Mouse (Mus musculus) embryonic facial prominence, embryonic 14.5 days (tissue): ENCODE measurements around the gene Lcn2. TPM values are rescaled to one million over a fixed set of nuclear protein-coding genes. Genes with fewer than 3 reads are reported as not detected.
A peak's percentile ranks its signal among the peaks of the same experiment; 100 is the strongest.
"Not testable (repeated sequence)": the region's sequence is repeated elsewhere in the genome, so short reads cannot be mapped to it uniquely, and the experiment has no call there.

ENCODE experiments used
- ATAC-seq: fragments of 200-750 bp; cut with Nextera tagmentation; 2 replicates; pipeline ENCODE4 v1.8.0; 2017; ENCODE audit warnings: low read depth, moderate number of reproducible peaks, moderate TSS enrichment
- DNase-seq: peaks from one replicate; pipeline ENCODE4 v3.0.0-alpha.2; 2015; ENCODE audit warnings: low spot score
- H3K27ac ChIP-seq: fragments of 300-500 bp; sonication (generic); replicated peaks from 2 replicates; pipeline ENCODE4 v1.5.1; 2014; ENCODE audit warnings: low read depth, mild to moderate bottlenecking, low read length, moderate library complexity
- H3K27me3 ChIP-seq: fragments of 300-500 bp; sonication (generic); replicated peaks from 2 replicates; pipeline ENCODE4 v1.6.1; 2014; ENCODE audit warnings: low read length; ENCODE audit not compliant: control insufficient read depth, insufficient read depth
- H3K36me3 ChIP-seq: fragments of 300-500 bp; sonication (generic); 2 replicates; pipeline ENCODE4 v1.6.1; 2014; ENCODE audit warnings: low read length, mixed read lengths; ENCODE audit not compliant: control insufficient read depth, insufficient read depth
- H3K4me1 ChIP-seq: fragments of 300-500 bp; sonication (generic); 2 replicates; pipeline ENCODE4 v1.6.1; 2014; ENCODE audit warnings: antibody characterized with exemption, low read length; ENCODE audit not compliant: control insufficient read depth, insufficient read depth
- H3K4me2 ChIP-seq: fragments of 300-500 bp; sonication (generic); 2 replicates; pipeline ENCODE4 v1.6.1; 2014; ENCODE audit warnings: low read depth, mild to moderate bottlenecking, low read length, moderate library complexity, mixed read lengths
- H3K4me3 ChIP-seq: fragments of 300-500 bp; sonication (generic); 2 replicates; pipeline ENCODE4 v1.5.1; 2014; ENCODE audit warnings: low read depth, mild to moderate bottlenecking, low read length
- H3K9ac ChIP-seq: fragments of 300-500 bp; sonication (generic); 2 replicates; pipeline ENCODE4 v1.6.1; 2014; ENCODE audit warnings: low read depth, mild to moderate bottlenecking, low read length, moderate library complexity, mixed read lengths
- H3K9me3 ChIP-seq: fragments of 300-500 bp; sonication (generic); 2 replicates; pipeline ENCODE4 v1.6.1; 2016; ENCODE audit warnings: low read length; ENCODE audit not compliant: control insufficient read depth
- WGBS: fragments of 180-500 bp; shearing (Covaris S2); extraction: QIAGEN DNeasy Blood & Tissue Kit; methylation state at CpG from one replicate; pipeline ENCODE4 v1.1.7; 2014; 5-methylcytosine and 5-hydroxymethylcytosine counted together
- polyA plus RNA-seq: library from polyadenylated mRNA; unstranded; fragments of >200 nt; fragmentation: Nextera tagmentation; extraction: Ambion mirVana; gene quantifications from 2 replicates; pipeline ENCODE4 v1.2.1, GENCODE M21; 2014

Gene Lcn2
- polyA plus RNA-seq, 1 experiment from 2014 or later = 7.9 TPM

GRCm38 (mm10) chr2:32367315-32367714 is 20.7 kb downstream of the Lcn2 start:
- Histone ChIP-seq H3K4me2 (no peak overlapping the region), H3K4me3 (no peak overlapping the region), H3K9me3 (no peaks in the 10 kb centered on the region), H3K27me3 (no peaks in the 10 kb centered on the region), H3K27ac (no peak overlapping the region), H3K4me1 (peaks cover 5% of the 10 kb centered on the region), H3K36me3 (peaks cover 61% of the 10 kb centered on the region), H3K9ac (no peak overlapping the region)
- 97% methylated on average over 5 of the region's 5 CpGs for WGBS
- ATAC-seq = no peak
- no peak for DNase-seq

GRCm38 (mm10) chr2:32364121-32364520 is 23.9 kb downstream of the Lcn2 start:
- Histone ChIP-seq H3K9ac (peak overlapping the region; percentile 84; the same call in 1 of the 2 replicates), H3K4me1 (peaks cover 12% of the 10 kb centered on the region), H3K27me3 (no peaks in the 10 kb centered on the region), H3K4me3 (peak overlapping the region; percentile 70), H3K4me2 (peak overlapping the region; percentile 67), H3K27ac (no peak overlapping the region), H3K36me3 (peaks cover 30% of the 10 kb centered on the region), H3K9me3 (no peaks in the 10 kb centered on the region)
- no peak for DNase-seq
- 82% methylated on average over 8 of the region's 8 CpGs for WGBS
- no peak for ATAC-seq

- Histone ChIP-seq H3K27ac (peak overlapping the region; percentile 91), H3K27me3 (no peaks in the 10 kb centered on the region), H3K4me1 (peaks cover 12% of the 10 kb centered on the region), H3K4me3 (peak overlapping the region; percentile 70), H3K9ac (peak overlapping the region; percentile 84), H3K9me3 (no peaks in the 10 kb centered on the region), H3K4me2 (peak overlapping the region; percentile 67), H3K36me3 (peaks cover 25% of the 10 kb centered on the region)
- ATAC-seq = peak; percentile 28
- DNase-seq = peak; percentile 69
- WGBS = 6% methylated on average over 19 of the region's 19 CpGs
Observed at GRCm38 (mm10) chr2:32363376-32364106, 24.5 kb downstream of the Lcn2 start.

- 0% methylated on average over 46 of the region's 53 CpGs for WGBS
- Histone ChIP-seq H3K4me2 (peak overlapping the region; percentile 67), H3K4me3 (peak overlapping the region; percentile 70), H3K27ac (peak overlapping the region; percentile 91), H3K9ac (peak overlapping the region; percentile 84), H3K27me3 (no peaks in the 10 kb centered on the region), H3K36me3 (peaks cover 18% of the 10 kb centered on the region), H3K9me3 (no peaks in the 10 kb centered on the region), H3K4me1 (peaks cover 12% of the 10 kb centered on the region)
- DNase-seq (peak; percentile 88), ATAC-seq (peak; percentile 86)
Observed at GRCm38 (mm10) chr2:32362817-32363340, 25.2 kb downstream of the Lcn2 start.

- Histone ChIP-seq H3K4me1 (peaks cover 12% of the 10 kb centered on the region), H3K4me3 (peak overlapping the region; percentile 70), H3K36me3 (peaks cover 12% of the 10 kb centered on the region), H3K9ac (peak overlapping the region; percentile 84), H3K4me2 (peak overlapping the region; percentile 67)
- ATAC-seq, H3K9me3 ChIP-seq, DNase-seq, H3K27me3 ChIP-seq, H3K27ac ChIP-seq: not testable (repeated sequence)
- WGBS = 38% methylated on average over 5 of the region's 5 CpGs
Observed at GRCm38 (mm10) chr2:32362274-32362673, 25.8 kb downstream of the Lcn2 start.

GRCm38 (mm10) chr2:32361437-32361836 is 26.6 kb downstream of the Lcn2 start:
- H3K27me3 ChIP-seq = no peaks in the 10 kb centered on the region
- peak overlapping the region; percentile 37 for H3K4me3 ChIP-seq
- 0 out of 2 replicates have a peak, but pooled peaks cover 5% of the 10 kb centered on the region for H3K36me3 ChIP-seq
- H3K4me1 ChIP-seq = peaks cover 12% of the 10 kb centered on the region
- no peak overlapping the region for H3K27ac ChIP-seq
- no peaks in the 10 kb centered on the region for H3K9me3 ChIP-seq
- peak overlapping the region; percentile 59 for H3K9ac ChIP-seq
- peak; percentile 65 for DNase-seq
- ATAC-seq = peak; percentile 60
- WGBS = 2% methylated on average over 24 of the region's 24 CpGs
- peak overlapping the region; percentile 73 for H3K4me2 ChIP-seq

- 0 out of 2 replicates have a peak, but pooled peaks cover 5% of the 10 kb centered on the region for H3K36me3 ChIP-seq
- peak overlapping the region; percentile 73 for H3K4me2 ChIP-seq
- no peaks in the 10 kb centered on the region for H3K9me3 ChIP-seq
- DNase-seq (peak; percentile 76), ATAC-seq (no peak)
- peak overlapping the region; percentile 37 for H3K4me3 ChIP-seq
- 6% methylated on average over 14 of the region's 14 CpGs for WGBS
- H3K27me3 ChIP-seq = no peaks in the 10 kb centered on the region
- no peak overlapping the region; the same call in 1 of the 2 replicates for H3K9ac ChIP-seq
- H3K4me1 ChIP-seq = peaks cover 12% of the 10 kb centered on the region
- no peak overlapping the region for H3K27ac ChIP-seq
Observed at GRCm38 (mm10) chr2:32360741-32361140, 27.3 kb downstream of the Lcn2 start.

GRCm38 (mm10) chr2:32358381-32358780 is 29.7 kb downstream of the Lcn2 start:
- Histone ChIP-seq H3K4me3 (no peak overlapping the region), H3K4me1 (peaks cover 7% of the 10 kb centered on the region; the same call in 1 of the 2 replicates), H3K36me3 (no peaks in the 10 kb centered on the region), H3K9ac (no peak overlapping the region), H3K27me3 (no peaks in the 10 kb centered on the region), H3K27ac (no peak overlapping the region), H3K4me2 (no peak overlapping the region), H3K9me3 (no peaks in the 10 kb centered on the region)
- ATAC-seq = no peak
- no peak for DNase-seq
- 68% methylated on average over 10 of the region's 10 CpGs for WGBS
